Mouse (Mus musculus): ENCODE measurements around the gene Dlg5. TPM values are rescaled to one million over a fixed set of nuclear protein-coding genes. Genes with fewer than 3 reads are reported as not detected.

Dlg5 gene
- 7.8 TPM for polyA plus RNA-seq (2014; fragmentation: Illumina TruSeq; extraction: RNeasy Lipid Tissue Mini Kit (QIAGEN cat#74804); ENCODE audit: low read depth, low replicate concordance)

GRCm38 (mm10) chr14:24245177-24246081, at the start of gene Dlg5:
Gene Dlg5, minus strand, starts transcription at chr14:24245920.

GRCm38 (mm10) chr14:24292914-24293313, 47.2 kb upstream of the Dlg5 start, which contains the start of gene E330034G19Rik:
Gene E330034G19Rik, plus strand, starts transcription at chr14:24293214.

Other genes starting within 250 kb of the Dlg5 start
- 0.34 TPM for gene Kcnma1, start 231.4 kb downstream of the Dlg5 start, polyA plus RNA-seq (2014; fragmentation: Illumina TruSeq; extraction: RNeasy Lipid Tissue Mini Kit (QIAGEN cat#74804); ENCODE audit: low read depth, low replicate concordance)
- gene E330034G19Rik, start 47.3 kb upstream of the Dlg5 start, polyA plus RNA-seq (2014; fragmentation: Illumina TruSeq; extraction: RNeasy Lipid Tissue Mini Kit (QIAGEN cat#74804); ENCODE audit: low read depth, low replicate concordance) = not detected
- 9.3 TPM for gene Polr3a, start 241.1 kb upstream of the Dlg5 start, polyA plus RNA-seq (2014; fragmentation: Illumina TruSeq; extraction: RNeasy Lipid Tissue Mini Kit (QIAGEN cat#74804); ENCODE audit: low read depth, low replicate concordance)
- gene Rps24, start 241.2 kb upstream of the Dlg5 start, polyA plus RNA-seq (2014; fragmentation: Illumina TruSeq; extraction: RNeasy Lipid Tissue Mini Kit (QIAGEN cat#74804); ENCODE audit: low read depth, low replicate concordance) = 1,906 TPM